Mouse (Mus musculus) kidney, adult 8-10 months (tissue): ENCODE measurements around the gene Agrp.
"Not testable (repeated sequence)": the region's sequence is repeated elsewhere in the genome, so short reads cannot be mapped to it uniquely, and the experiment has no call there.

Source experiments
- DNase-seq, 2 experiments: peaks; one replicate each; pipeline ENCODE4 v3.0.0; 2022

The Agrp gene

DNA sequence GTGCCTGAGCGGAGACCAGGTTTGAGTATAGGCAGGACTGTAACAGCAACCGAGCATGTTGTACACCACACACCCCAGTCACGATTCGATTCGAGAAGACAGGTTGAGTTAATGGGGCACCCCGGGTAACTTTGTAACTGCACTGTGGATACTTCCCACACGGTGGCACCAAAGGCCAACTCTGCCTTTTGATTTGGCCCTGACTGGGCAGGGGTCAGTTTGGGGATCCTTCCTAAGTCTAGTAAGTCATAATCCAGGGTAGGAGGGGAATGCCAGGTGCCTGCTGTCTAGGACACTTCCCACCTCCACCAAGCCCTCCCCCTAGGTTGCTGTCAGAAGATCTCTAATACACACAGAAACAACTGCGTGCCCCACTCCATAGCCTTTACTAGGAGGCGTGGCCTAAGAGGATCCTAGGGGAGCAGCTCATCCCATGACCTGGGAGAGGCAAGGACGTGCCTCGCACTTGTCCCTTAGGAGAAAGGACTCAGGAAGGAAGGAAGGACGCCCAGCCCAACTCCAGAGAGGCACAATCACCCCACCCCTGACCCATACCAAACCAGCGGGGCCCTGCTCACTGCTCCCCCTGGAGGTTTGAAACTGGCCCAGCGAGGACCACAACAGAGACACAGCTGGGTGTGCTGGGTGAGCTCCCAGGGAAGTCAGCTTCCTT, 40.7 kb downstream of the Agrp start:
- DNase-seq: peak; percentile 86 to 90

DNA sequence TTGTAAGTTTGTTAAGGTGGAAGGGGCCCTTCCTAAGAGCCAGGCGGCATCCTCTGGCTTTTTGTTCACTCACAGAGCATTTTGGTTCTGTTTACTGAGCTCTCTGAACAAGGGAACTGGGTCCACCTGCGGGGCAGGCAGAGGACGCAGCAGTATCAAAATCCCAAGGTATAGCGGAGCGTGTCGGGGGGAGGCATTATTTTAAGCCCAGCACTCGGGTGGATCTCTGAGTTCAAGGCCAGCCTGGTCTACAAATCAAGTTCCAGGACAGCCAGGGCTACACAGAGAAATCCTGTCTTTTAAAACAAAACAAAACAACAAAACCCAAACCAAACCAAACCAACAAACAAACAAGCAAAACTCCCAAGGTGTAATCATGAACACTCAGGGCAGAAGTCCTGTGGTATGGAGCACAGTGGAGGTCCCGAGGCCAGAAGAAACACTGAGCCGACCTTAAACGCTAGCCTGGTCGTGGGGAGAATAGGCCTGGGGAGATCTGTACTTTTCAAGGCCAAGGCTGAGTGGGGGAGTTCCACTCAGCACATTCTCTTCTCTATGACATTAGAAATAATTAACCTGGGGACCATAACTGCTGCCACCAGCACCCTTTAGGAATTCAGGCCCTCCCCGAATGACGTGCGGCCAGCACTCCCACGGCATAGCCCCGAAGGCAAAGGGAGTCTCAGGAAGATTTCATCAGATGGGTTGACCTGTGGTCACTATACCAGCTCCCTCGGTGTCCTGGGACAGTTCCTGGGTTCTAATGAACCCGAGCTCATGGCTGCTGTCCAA, 42.5 kb downstream of the Agrp start:
- DNase-seq: peak; percentile 75 to 83

DNA sequence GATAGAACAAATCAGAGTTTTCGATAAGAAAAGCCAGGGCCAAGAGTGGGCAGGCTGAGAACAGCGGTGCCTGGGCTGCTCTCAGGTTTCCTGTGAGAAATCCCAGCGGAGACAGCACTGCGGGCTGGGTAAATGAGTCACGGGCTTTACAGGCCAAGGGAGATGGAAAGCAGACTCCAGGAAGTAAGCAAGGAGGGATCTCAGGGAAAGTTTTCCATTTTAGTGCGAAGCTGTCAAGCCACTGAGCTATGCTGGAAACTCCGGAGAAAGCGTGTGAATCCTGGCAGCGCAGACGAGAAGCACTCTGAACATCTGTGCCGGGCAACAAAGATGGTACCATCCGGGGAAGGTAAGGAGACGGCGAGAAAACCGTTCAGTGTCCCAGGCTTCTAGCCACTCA, 43.3 kb downstream of the Agrp start:
- DNase-seq: peak in 1 of 2 experiments; percentile 45

DNA sequence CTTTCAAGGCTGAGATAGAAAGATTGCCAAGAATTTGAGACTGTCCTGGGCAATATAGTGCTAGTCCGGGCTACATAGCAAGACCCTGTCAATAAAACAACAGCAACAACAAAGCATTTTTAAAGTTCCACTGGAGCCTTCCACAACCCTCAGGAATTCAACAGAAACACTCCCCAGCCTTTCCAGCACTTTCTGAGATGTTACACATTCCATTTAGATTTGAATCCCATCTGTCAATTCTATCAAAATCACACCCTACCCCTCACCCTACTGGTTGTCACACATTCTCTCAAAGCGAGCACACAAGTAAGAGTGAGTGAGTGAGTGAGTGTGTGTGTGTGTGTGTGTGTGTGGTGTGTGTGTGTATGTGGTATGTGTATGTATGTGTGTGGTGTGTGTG, 44.8 kb downstream of the Agrp start:
- DNase-seq: no peak

DNA sequence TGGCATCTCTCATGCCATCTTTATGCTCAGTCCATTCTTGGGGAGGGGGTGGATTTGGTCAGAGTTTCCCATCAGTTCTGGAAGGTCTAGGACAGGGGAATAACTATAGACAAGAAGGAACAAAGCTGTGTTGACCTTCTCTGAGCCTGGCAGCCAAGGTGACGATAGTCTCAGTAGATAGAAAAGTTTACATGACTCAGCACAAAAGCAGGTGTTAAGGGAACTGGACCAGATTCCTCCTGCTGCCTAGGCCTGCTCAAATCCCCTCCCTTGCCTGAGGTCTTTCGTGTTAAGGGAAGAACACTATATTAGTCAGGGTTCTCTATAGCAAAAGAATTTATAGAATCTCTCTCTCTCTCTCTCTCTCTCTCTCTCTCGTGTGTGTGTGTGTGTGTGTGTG, 57.5 kb downstream of the Agrp start:
- DNase-seq: no peak

DNA sequence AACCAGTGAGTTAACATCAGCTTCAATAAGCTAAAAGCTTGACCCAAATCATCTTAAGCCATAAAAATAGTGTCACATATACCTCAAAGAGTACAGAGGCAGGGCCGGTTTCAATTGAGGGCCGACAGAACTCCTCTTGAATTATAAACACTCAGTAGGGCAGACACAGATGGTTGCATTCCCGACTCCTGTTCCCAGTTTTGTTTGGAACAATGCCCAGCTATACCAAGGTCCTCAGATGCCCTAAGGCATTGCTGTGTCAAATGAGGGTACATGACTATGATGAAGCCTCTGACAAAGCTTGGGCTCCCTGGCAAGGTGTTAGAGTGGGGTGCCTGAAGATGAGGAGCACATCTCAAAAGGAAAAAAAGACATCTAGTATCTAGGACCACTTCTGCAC, 61.7 kb downstream of the Agrp start:
- DNase-seq: no peak

DNA sequence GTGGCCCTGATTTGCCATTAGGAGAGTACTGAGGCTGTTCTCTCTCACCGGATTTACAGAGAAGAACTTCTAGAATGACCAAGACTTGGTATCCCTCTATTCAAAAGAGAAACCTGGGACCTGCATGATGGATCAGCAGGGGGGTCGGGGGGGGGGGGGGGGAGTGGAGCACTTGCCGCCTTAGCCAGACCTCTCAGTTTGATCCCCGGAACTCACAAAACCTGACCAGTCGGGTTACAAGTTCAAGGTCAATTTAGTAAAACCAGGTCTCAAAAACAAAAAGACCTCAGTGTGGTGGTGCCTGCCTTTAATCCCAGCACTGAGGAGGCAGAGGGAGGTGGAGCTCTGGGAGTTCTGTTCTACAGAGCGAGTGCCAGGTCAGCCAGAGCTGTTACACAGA, 62.5 kb downstream of the Agrp start:
- no peak for DNase-seq

DNA sequence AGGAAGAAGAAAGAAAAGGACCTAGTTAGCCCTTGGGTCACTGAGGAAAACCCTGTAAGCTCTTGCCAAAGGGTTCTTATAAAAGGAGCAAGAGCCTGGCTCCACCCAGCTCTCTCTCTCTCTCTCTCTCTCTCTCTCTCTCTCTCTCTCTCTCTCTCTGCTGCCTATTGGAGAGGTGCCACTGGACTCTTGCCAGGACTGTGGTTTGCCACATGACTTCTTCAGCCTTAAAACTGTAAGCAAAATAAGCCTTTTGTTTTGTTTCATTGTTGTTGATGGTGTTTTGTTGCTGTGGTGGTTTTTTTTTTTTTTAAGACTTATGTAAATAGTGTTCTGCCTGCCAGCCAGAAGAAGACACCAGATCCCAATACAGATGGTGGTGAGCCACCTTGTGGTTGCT, 63.8 kb downstream of the Agrp start:
- DNase-seq: peak in 1 of 2 experiments; percentile 51

DNA sequence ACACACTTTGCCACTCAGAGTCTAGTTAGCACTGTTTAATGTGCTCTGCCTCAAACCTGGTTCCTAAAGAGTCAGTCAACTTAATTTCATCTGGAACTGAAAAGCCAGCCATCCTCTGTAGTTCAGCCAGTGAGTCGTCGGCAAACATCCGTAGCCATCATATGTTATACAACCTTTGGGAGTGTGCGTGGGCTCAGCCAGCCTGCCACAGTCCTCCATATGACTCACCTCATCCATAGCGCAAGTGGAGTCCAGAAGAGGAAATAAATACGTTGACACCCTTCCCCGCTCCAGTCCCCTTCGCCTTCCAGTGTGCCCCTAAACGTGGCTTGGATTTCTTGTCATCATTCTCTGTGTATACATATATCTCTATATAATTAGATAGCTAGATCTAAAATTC, 65.4 kb downstream of the Agrp start:
- DNase-seq: no peak

DNA sequence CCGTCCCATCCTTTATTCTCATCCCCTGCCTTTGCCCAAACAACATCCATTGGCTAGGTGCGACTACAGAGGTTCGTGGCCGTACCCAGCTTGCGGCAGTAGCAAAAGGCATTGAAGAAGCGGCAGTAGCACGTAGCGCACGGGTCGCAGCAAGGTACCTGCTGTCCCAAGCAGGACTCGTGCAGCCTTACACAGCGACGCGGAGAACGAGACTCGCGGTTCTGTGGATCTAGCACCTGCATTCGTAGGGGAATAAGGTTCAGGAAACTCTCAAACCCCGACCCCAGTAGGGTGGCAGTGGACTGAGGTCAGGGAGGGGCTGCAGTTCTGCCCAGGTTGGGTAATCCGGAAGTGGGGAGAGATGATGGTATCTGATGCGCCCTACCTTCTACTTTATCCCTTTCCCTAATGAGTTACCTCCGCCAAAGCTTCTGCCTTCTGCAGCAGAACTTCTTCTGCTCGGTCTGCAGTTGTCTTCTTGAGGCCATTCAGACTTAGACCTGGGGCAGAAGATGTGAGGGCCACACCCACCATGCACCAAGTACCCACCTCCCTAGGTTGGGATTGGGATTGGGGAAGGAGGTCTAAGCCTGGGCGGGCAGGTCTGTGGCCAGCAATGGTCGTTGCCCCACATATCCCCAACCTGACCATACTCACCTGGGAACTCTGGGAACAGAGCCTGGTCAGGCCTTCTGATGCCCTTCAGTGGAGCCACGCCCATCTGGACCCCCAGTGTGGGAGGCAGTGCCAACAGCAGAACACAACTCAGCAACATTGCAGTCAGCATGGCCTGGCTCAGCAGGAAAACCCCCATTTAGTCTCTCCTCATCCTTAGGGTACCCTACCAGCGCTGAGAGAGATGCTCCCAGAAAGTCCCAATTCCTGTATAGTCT, 70.2 kb downstream of the Agrp start:
- no peak for DNase-seq

DNA sequence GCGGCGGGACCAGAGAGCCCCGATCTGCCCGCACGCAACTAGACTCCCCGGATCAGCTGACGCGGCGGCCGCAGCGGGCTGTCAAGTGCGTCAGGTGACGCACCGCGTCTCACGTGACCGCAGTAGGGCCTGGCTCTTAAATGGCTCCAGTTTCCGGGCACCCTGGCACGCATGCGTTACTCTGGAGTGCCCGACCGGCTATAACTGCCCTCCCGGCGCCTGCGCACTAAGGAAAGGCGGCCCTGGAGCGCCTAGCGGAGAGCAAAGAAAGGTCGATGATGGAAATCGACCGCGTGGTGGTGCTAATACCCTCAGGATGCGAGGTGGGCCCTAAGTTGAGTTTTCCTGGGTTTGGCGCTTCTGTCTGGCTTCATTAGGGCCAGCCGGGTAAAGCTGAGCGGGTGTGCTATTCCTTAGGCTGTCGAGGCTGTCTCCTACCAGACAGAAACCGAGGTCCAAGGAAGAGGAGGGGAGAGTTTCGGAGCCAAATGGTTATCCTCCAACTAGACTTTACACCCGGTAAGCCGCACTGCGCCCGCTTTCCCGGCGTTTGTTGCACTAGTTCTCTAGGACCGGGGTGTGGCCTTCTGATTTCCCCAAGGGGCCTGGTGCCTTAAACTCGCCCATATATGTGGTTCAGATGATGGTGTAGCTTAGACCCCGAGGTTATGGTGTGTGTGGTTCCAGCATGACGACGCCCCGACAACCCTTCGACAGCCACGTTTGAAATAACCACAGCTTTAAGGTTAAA, 71.1 kb downstream of the Agrp start, which contains the start of gene Atp6v0d1:
Atp6v0d1 (minus strand) TSS at position 96 of the 751 bp plus-strand sequence.
- DNase-seq: peak; percentile 100

DNA sequence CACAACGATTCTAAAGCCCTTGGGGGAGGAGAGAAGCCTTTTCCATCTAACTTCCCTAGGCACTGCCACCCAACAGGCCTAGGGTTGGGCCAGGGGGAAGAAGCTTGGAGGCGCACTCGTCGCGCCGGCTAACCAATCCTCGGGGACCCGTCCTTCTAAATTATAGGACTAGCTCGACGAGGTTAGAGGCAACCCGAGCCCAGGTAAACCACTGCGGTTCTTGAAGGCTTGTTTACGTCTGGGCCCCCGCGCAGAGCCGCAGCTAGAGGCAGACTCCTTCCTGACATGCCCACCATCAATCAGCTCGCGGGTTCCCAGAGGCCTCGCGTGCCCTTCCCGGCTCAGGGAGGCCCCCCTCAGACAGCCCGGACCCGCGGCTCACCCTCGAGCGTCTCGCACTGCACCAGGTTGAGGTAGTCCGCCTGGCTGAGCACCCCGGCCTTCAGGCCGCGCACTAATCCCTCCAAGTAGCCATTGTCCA, 71.8 kb downstream of the Agrp start:
- no peak for DNase-seq

DNA sequence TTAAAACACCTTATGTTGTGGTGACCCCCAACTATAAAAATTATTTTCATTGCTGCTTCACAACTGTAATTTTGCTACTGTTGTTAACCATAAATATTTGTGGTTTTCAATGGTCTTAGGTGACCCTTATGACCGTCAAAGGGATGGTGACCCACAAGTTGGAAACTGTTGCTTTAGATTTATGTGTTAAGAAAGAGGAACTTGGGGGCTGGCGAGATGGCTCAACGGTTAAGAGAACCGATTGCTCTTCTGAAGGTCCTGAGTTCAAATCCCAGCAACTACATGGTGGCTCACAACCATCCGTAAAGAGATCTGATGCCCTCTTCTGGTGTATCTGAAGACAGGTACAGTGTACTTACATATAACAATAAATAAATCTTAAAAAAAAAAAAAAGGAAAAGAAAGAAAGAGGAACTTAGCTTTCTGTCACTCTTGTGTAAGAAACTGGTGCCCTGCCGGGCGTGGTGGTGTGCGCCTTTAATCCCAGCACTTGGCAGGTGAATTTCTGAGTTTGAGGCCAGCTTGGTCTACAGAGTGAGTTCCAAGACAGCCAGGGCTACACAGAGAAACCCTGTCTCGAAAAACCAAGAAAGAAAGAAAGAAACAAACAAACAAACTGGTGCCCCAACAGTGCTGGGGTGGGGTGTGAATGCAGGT, 72.5 kb downstream of the Agrp start:
- DNase-seq: not testable (repeated sequence)

DNA sequence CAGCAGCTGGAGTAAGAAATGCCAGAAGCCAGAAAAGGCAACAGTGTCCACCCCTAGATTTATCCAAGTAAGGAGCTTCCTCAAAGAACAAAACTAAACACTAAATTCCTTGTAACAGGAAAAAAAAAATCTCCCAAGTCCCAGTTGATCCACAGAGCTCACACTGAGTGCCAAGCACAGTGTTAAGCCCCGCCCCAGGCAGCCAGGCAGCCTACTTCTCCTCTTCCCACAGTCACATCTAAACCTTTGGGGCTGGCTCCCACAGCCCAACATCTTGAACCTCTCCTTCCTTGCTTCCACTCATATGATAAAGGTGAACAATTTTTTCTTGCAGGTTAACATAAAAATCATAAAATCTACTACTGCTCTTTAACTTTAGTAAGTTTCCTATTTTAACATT, 73.3 kb downstream of the Agrp start:
- DNase-seq: no peak

DNA sequence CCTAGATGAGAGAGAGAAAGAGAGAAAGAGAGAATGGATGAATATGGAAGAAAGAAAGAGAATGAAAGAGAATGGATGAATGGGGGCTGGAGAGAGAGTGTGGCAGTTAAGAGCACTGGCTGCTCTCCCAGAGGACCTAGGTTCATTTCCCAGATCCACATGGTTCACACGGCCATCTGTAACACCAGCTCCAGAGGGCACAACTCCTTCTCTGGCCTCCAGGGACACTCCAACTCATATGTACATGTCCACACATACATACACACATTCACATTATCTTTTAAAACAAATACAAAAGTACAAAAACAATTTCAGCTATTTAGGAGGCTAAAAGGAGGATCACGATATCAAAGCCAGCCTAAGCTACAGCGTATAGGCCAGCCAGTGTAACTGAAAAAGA, 74.3 kb downstream of the Agrp start:
- no peak for DNase-seq

DNA sequence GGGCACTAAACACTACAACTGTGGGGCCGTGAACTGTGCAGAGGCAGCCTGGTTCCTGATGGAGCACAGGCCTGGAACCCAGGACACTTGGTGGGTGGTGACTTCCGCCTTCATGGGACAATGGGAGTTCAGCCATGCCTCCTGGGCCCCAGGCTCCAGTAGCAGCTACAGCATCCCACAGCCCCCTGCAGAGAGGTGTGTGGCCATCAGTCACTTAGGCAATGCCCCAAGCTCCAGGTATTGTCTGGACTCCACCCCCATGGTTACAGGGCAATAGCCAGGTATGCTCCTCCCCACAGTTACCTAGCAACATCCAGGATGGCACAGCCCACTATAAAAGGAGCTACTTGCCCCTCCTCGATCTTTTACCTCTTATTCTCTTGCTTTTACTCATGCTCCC, 82.0 kb downstream of the Agrp start:
- DNase-seq: no peak

DNA sequence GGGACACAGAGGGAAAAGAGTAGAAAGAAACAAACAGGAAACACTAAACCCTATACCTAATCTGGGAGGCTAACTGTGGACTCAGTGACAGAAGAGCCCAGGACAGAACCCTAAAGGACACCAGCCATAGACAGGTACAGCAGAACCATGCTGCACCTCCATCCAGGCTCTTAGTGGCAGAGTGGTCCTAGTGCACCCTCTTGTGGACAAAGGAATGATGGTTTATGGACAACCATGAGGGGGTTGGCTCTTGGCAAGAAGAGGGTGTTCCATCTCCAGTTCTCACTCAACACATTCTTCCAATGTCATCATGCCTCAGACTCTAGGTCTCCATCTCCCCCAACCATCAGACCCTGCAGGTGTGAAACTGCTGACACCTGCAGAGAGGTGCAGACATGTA, 83.1 kb downstream of the Agrp start:
- DNase-seq: peak; percentile 67 to 73

DNA sequence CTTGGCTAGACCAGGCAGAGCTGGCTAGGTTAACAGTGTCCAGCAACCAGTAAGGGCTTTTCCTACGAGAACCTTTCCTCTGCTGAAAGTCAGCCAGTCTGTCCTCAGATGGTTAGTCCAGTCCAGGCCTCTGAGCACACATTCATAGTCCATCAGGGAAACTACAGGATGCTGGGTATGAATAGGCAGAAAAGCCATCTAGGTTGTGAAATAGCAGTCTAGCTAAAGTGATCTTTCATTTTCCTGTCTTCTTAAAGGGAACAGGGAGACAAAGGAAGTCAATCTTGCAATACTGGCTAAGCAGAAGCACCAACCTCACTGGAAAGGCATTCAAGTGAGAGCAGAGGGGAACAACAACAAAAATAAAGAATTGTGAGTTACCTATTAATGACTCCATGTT, 84.4 kb downstream of the Agrp start:
- DNase-seq: no peak

DNA sequence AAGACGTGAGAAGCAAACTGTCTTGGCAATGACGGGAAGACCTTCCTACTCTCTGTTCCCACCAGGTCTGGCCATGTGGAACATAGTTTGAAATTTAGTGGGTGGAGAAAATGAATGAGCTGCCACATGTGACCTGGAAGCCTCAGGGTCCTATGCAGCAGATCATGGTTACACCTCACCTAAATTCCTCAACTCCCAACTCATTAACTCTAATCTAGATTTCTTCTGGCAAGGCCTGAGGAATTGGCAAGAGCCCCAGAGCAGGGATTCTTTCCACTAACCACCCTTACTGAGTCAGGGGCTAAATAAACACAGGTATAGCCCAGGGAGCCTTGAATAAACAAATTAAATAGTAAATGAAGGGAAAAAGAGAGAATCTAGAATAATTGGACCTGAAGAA, 85.2 kb downstream of the Agrp start:
- no peak for DNase-seq

DNA sequence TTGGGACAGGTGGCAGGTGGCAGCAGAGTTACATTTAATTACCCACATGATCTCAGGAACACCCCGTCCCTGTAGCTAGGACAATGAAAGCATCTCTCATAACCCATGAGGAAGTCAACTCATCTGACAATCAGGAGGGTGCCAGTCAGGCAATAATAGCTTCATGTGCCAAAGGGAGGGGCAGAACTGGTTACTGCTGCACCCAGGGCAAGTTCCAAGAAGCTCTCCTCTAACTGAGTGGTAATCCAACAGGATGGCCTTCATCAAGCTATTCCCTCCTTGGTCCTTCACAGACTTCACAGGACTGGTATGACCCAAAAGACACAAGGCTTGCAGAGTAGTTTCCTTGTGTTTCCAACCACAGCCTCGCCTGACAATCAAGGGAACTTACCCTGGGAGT, 87.1 kb downstream of the Agrp start:
- no peak for DNase-seq

DNA sequence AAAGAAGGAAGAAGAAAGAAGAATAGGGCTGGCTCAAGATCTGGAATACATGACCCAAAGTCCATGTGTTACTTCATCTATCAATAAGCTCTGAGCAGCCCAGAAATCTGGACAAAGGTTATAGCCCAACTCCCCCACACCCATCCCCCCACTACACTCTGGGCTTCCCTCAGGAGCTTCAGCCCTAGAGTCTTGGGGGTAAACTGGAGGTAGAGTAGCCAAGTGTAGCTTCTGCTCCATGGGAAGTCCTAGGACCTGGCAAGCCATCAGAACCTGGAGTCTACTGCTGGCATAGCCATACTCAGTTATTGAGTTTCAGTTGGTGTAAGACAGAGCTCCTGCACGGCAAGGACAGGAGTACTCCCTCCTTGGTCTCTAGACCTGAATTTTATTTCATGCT, 87.7 kb downstream of the Agrp start:
- no peak for DNase-seq
